Mouse (Mus musculus) MEL (cell line): ENCODE data around the gene AU018091.

Experiments
- CTCF ChIP-seq, 3 experiments: IDR thresholded peaks in 2 of 3; conservative IDR thresholded peaks in 1 of 3; 2 replicates each; pipeline ENCODE4 v1.5.1; 2011 to 2012; ENCODE audit warnings: low read length in 3 of 3, low read depth in 2 of 3, mild to moderate bottlenecking in 2 of 3, improper control_type of control experiment in 1 of 3, inconsistent platforms in 1 of 3, mixed read lengths in 1 of 3, moderate library complexity in 1 of 3; ENCODE audit not compliant: control insufficient read depth in 1 of 3, insufficient read depth in 1 of 3, poor library complexity in 1 of 3, severe bottlenecking in 1 of 3
- EP300 ChIP-seq, 2 experiments: IDR thresholded peaks; 2 replicates each; pipeline ENCODE4 v1.6.1; 2011; ENCODE audit warnings: improper control_type of control experiment in 2 of 2, low read length in 2 of 2, low read depth in 1 of 2, mild to moderate bottlenecking in 1 of 2

DNA sequence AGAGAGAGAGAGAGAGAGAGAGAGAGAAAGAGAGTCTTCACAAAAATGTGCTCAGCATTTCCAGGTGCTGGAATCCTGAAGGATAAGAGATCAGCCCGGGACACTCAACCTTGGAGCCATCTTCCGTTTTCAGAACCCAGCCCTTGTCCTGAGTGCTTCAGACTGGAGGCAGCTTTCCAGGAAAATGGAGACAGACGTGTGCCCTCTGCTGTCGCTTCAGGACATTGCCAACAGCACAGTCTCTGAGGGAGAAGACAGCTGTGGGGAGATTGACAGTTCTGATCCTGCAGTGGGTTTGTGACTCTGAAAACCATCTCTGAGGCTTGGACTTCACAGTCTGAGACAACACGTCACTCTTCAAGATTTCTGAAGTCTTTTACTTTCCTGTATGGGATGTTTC, 26.8 kb upstream of the AU018091 start:
- TF ChIP-seq CTCF (IDR thresholded peaks at IDR 0.05 in 2 of 3, conservative IDR thresholded peaks at IDR 0.05 in 1 of 3; ENCODE audit: control insufficient read depth in 1 of 3, insufficient read depth in 1 of 3, low read depth in 2 of 3, low read length in 3 of 3, poor library complexity in 1 of 3, severe bottlenecking in 1 of 3) (no peak), EP300 (IDR thresholded peaks at IDR 0.05; ENCODE audit: low read depth in 1 of 2, low read length in 2 of 2) (no peak)
